Mouse (Mus musculus) brown adipose tissue, adult 24 weeks (tissue): ENCODE results near the gene Oaz3. TPM values are rescaled to one million over a fixed set of nuclear protein-coding genes. Genes with fewer than 3 reads are reported as not detected.

Experiments used
- H3K27ac ChIP-seq: fragments of 200-500 bp; replicated peaks from 2 replicates; pipeline ENCODE4 v1.5.1; 2012; ENCODE audit warnings: low read depth, mild to moderate bottlenecking, low read length
- H3K4me1 ChIP-seq: fragments of 200-500 bp; 2 replicates; pipeline ENCODE4 v1.6.1; 2012; ENCODE audit warnings: low read length, mixed read lengths; ENCODE audit not compliant: control insufficient read depth, insufficient read depth, insufficient read length
- H3K4me3 ChIP-seq: fragments of 200-500 bp; 2 replicates; pipeline ENCODE4 v1.5.1; 2012; ENCODE audit warnings: low read depth, mild to moderate bottlenecking, low read length, moderate library complexity; ENCODE audit not compliant: insufficient read depth
- polyA plus RNA-seq: library from polyadenylated mRNA; stranded (reverse); fragments of >200 nt; gene quantifications from 2 replicates; pipeline ENCODE4 v1.2.4, GENCODE M21; 2012; ENCODE audit not compliant: missing spikeins, insufficient read depth, insufficient read length

The Oaz3 gene
- polyA plus RNA-seq, 1 experiment = not detected

GRCm38 (mm10) chr3:94412530-94412929 is 31.2 kb downstream of the Oaz3 start:
- no peaks in the 10 kb centered on the region for H3K4me1 ChIP-seq
- H3K4me3 ChIP-seq = peak overlapping the region; percentile 71
- no peak overlapping the region for H3K27ac ChIP-seq

GRCm38 (mm10) chr3:94405561-94405960 is 38.2 kb downstream of the Oaz3 start:
- H3K4me3 ChIP-seq = no peak overlapping the region
- no peak overlapping the region for H3K27ac ChIP-seq
- no peaks in the 10 kb centered on the region for H3K4me1 ChIP-seq

- H3K27ac ChIP-seq = no peak overlapping the region
Measured at GRCm38 (mm10) chr3:94404366-94405054, 39.2 kb downstream of the Oaz3 start.

GRCm38 (mm10) chr3:94402451-94402850 is 41.3 kb downstream of the Oaz3 start:
- Histone ChIP-seq H3K4me3 (no peak overlapping the region), H3K27ac (no peak overlapping the region), H3K4me1 (no peaks in the 10 kb centered on the region)

More at GRCm38 (mm10) chr3:94404366-94405054, 39.2 kb downstream of the Oaz3 start:
- Histone ChIP-seq H3K4me3 (no peak overlapping the region), H3K4me1 (no peaks in the 10 kb centered on the region)

- no peaks in the 10 kb centered on the region for H3K4me1 ChIP-seq
- no peak overlapping the region for H3K27ac ChIP-seq
- H3K4me3 ChIP-seq = no peak overlapping the region
Measured at GRCm38 (mm10) chr3:94399663-94400310, 43.9 kb downstream of the Oaz3 start.

GRCm38 (mm10) chr3:94398943-94399481 is 44.7 kb downstream of the Oaz3 start:
- Histone ChIP-seq H3K27ac (no peak overlapping the region), H3K4me3 (no peak overlapping the region), H3K4me1 (no peaks in the 10 kb centered on the region)

GRCm38 (mm10) chr3:94398217-94398616 is 45.5 kb downstream of the Oaz3 start, which contains the start of gene Lingo4:
Gene Lingo4, plus strand, starts transcription at chr3:94398517.
- H3K27ac ChIP-seq = no peak within 1 kb of the TSS
- no peak within 1 kb of the TSS for H3K4me3 ChIP-seq
- no peaks in the 10 kb centered on the region for H3K4me1 ChIP-seq

GRCm38 (mm10) chr3:94396851-94397250 is 46.9 kb downstream of the Oaz3 start:
- no peaks in the 10 kb centered on the region for H3K4me1 ChIP-seq
- H3K27ac ChIP-seq = no peak overlapping the region
- H3K4me3 ChIP-seq = no peak overlapping the region

GRCm38 (mm10) chr3:94396336-94396735 is 47.4 kb downstream of the Oaz3 start:
- no peak overlapping the region for H3K27ac ChIP-seq
- no peaks in the 10 kb centered on the region for H3K4me1 ChIP-seq
- no peak overlapping the region for H3K4me3 ChIP-seq

- H3K27ac ChIP-seq = no peak overlapping the region
- H3K4me1 ChIP-seq = no peaks in the 10 kb centered on the region
- H3K4me3 ChIP-seq = no peak overlapping the region
Measured at GRCm38 (mm10) chr3:94393049-94393448, 50.7 kb downstream of the Oaz3 start.

GRCm38 (mm10) chr3:94392128-94392527 is 51.6 kb downstream of the Oaz3 start:
- Histone ChIP-seq H3K4me1 (no peaks in the 10 kb centered on the region), H3K4me3 (no peak overlapping the region), H3K27ac (no peak overlapping the region)

GRCm38 (mm10) chr3:94391001-94391400 is 52.7 kb downstream of the Oaz3 start:
- H3K4me1 ChIP-seq = no peaks in the 10 kb centered on the region
- no peak overlapping the region for H3K27ac ChIP-seq
- no peak overlapping the region for H3K4me3 ChIP-seq

- Histone ChIP-seq H3K4me1 (no peaks in the 10 kb centered on the region), H3K4me3 (no peak overlapping the region), H3K27ac (no peak overlapping the region)
Measured at GRCm38 (mm10) chr3:94389420-94389819, 54.3 kb downstream of the Oaz3 start.

- Histone ChIP-seq H3K27ac (no peak overlapping the region), H3K4me3 (no peak overlapping the region), H3K4me1 (no peaks in the 10 kb centered on the region)
Measured at GRCm38 (mm10) chr3:94388047-94388446, 55.7 kb downstream of the Oaz3 start.

GRCm38 (mm10) chr3:94387391-94387790 is 56.3 kb downstream of the Oaz3 start:
- Histone ChIP-seq H3K27ac (no peak overlapping the region), H3K4me3 (no peak overlapping the region)

GRCm38 (mm10) chr3:94386671-94387070 is 57.0 kb downstream of the Oaz3 start:
- Histone ChIP-seq H3K4me3 (no peak overlapping the region), H3K27ac (no peak overlapping the region)

More at GRCm38 (mm10) chr3:94387391-94387790, 56.3 kb downstream of the Oaz3 start:
- no peaks in the 10 kb centered on the region for H3K4me1 ChIP-seq

More at GRCm38 (mm10) chr3:94386671-94387070, 57.0 kb downstream of the Oaz3 start:
- no peaks in the 10 kb centered on the region for H3K4me1 ChIP-seq
